Mouse (Mus musculus) right cerebral cortex, adult 2 months (tissue): ENCODE data around the gene Atxn10.

ENCODE experiments used
- DNase-seq, 2 experiments: peaks; one replicate each; pipeline ENCODE4 v3.0.0; 2021 to 2022; ENCODE audit warnings: low spot score in 2 of 2

Atxn10 gene

DNA sequence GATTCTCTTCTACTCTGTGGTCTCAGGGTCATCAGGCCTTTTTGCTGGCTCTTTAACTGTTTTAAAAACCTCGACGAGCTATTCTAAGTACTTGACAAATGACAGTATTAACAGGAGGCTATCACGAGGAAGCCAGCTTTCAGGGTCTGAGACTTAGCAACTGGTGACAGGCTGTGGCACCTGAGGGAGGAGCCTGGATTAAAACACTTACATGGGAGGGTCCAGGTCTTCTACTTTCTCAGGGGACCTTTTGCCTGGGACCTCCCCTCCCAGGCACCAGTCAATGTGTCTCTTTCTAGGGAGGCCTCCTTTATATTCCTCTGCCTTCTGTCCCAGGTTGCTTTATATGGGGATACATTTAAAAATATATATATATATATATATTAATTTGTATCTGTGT is 1.8 kb upstream of the Atxn10 start:
- no peak for DNase-seq

DNA sequence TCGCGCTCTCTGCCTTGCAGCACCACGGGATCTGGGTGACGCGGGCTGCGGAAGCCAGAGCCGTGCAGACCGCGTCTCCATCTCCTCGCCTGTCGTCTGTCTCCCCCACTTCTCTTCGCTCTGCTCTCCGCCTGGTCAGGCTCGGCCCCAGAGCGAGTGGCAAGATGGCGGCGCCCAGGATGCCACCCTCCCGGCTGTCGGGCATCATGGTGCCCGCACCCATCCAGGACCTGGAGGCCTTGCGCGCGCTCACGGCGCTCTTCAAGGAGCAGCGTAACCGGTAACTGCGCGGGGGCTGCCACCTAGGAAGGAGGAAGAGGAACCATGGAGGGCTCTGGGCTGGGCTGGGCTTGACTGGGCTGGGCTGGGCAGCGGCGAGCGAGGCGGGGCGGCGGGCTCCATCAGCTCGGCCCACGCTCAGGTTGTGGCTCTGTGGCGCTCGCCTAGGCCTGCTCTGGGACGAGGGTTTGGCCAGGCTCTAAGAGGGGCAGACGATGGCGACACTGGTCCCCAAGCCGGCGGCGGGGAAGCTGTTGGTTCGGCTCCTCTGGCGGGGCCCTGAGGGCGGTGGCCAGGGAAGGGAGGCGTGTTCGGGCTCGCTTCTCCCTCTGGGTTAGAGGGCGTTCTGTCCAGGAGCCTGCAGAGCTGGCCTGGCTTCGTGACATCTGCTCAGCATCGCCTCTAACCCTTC is 401 bp downstream of the Atxn10 start:
- DNase-seq = peak; percentile 67 to 75

DNA sequence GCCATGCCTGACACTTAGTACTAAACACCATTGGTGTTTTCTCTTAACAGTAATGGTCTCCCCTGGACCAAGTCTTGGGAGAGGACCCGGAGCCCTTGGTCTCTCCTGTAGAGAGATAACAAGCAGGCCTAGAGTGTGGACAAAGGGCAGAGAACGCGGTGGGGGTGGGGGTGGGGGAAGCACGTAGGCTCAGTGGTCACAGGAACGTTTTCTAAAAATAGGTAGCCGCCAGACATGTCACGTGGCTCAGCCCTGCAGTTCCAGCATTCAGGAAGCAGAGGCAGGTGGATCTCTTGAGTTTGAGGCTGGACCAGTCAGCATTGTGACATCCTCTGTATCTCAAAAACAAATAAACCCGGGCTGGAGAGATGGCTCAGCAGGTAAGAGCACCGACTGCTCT is 1.2 kb downstream of the Atxn10 start:
- DNase-seq = no peak

DNA sequence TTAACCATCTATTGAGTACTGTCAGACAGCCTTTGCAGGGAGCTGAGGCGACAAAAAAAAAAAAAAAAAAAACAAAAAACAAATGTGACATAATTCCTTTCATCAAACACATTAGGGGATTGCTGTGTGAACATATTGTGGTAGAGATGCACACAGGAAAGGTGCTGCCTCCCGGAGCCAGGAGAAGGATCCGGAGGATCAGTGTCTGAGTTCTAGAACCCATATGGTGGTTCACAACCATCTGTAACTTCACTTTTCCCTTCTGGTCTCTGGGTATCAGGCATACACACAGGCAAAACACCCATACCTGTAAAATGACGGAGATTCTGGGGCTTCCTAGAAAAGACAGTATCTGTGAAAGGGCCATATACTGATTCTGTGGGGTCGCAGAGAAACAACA is 1.9 kb downstream of the Atxn10 start:
- no peak for DNase-seq

DNA sequence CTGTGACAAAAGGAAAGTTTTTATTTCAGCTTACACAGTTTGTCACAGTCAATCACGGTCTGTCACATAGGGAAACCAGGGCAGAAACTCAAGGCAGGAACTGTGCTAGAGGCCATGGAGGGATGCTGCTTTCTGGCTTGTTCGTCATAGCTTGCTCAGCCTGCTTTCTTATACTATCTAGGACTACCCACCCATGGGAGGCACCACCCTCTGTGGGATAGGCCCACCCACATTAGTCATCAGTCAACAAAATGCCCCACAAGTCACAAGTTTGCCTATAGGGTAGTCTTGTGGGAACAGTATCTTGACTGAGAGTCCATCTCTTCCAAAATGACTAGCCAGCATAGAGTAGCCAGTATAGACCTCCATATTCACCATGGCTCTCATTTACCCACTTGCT is 6.2 kb downstream of the Atxn10 start:
- no peak for DNase-seq

DNA sequence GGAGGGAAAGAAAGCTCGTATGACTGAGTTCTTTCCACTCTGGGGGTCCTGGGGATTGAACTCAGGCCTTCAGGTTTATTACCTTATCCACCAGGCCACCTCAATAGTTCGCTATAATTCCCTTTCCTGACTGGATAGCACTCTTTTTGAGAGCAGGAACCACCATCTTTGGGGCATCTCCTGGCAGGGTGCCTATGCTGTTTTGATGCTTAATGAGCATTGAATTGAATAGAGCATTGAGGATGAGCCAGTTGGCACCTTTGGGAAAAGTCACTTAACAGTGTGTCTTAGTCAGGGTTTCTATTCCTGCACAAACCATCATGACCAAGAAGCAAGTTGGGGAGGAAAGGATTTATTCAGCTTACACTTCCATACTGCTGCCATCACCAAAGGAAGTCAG is 8.6 kb downstream of the Atxn10 start:
- DNase-seq = no peak

DNA sequence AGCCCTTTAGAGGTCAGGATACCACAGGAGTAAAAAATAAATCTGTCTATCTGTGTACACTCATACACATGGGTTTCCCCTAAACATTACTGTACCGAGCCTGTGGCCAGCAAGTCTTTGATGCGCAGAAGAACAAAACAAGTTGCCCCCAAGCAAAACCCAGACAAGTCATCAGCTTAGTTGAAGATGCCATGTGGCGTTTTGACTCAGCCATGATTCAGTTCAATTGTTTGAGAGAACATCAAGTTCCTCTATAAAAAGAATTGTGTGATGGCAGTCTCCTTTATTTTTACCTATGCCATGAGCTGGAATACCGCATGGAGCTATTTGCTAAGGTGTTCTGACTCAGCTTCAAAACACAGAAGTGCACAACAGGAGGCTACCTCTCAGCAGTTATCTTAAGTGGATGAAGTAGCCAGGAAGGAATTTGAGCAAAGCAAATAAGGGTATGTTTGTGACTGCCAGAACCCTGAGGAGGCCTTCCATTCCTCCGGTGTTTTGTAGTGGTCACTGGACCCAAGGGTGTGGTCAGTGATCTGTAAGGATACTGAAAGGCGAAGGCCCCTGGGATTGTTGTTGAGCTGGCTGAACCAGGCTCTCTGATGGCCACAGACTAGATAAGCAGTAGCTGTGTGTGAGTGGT is 11.1 kb downstream of the Atxn10 start:
- DNase-seq = peak in 1 of 2 experiments; percentile 23

DNA sequence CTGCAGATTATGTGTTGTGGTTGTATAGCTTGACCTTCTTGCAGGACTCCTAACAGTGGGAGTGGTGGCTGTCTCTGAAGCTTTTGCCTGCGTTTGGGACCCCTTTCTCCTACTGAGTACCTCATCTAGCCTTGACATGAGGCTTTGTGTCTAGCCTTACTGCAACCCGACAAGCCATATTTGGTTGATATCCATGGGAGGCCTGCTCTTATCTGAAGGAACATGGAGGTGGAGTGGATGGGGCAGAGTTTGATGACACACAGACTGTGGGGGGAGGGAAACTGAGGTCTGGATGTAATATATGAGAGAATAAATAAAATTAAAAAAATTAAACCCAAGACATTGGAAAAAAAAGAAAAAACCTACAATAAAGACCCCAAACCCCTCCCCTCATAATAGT is 14.1 kb downstream of the Atxn10 start:
- no peak for DNase-seq

DNA sequence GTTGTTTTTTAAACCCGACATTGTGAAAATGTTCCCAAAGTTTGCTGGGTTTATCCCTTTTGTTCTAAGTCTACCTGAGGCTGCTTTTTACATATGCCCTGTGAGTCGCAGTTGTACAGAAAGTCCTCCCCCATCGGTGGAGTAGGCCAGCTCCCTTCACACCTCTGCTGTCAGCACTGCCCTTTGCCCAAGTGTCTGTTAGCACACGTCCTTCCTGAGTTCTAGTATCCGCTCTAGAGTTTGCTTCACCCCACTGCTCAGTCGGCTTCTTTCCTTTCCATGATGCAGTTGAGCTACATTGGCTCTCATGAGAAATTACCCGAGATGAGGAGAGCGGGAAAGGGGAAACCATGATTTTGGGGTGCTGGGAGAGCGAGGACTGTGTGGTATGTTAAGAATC is 18.0 kb downstream of the Atxn10 start:
- no peak for DNase-seq

DNA sequence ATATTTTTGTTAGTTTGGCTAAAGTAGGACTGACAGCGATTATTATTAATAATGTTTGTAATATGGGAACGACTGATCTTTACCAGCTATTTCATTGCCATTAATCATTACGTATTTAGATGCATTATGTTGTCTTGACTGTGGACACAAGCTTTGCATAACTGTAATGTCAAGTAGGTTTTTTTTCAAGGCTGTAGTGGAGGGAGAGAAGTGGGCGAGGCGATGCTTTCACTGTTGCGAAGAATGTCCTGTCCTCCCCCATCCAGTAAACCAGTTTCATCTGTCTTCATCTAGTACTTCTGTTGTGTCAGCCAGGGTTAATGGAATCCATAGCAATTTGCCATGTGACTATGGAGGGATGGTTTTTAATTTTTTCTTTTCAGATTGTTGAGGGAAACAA is 20.1 kb downstream of the Atxn10 start:
- DNase-seq = no peak

DNA sequence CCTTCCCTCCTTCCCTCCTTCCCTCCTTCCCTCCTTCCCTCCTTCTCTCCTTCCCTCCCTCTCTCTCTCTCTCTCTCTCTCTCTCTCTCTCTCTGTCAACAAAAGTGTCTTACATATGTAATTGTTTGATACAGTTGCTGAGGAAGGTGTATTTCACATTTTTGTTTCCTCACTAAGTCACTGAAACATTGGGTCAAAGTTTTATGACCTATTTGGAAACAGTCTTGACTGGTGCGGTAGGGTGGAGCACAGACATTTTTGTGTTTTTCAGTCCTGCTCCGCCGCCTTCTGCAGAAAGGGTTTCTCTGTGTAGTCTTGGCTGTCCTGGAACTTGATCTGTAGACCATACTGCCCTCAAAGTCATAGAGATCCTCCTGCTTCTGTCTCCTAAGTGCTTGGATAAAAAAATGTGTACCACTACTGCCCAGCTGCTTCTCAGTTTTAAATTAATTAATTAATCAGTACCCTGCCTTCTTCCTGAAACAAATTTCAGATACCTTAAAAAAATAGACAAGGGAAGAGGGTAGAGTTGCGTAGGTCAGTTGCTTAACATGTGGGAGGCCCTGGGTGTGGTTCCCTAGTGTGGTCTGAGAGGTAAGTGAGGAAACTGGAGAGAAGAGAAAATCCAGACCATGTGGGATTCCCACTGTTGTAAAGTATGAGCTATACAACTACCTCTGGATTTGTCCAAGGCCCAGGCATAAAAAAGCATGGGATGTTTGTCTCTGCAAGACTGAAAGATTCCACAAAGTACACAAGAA is 21.6 kb downstream of the Atxn10 start:
- no peak for DNase-seq

DNA sequence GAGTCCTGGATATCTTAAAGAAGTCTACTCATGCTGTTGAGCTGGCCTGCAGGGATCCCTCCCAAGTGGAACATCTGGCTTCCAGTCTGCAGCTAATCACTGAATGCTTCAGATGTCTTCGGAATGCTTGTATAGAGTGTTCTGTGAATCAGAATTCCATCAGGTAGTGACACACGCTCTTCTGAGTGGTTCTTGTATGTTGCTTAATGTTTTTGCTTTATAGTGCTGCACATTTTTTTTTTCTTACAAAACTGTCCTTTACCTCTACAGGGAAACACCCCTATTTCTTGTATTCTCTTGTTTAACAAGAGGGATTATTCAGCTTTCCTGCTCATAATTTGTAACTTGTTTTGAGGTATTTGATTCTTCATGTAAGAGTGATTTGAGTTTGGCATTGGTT is 23.4 kb downstream of the Atxn10 start:
- DNase-seq = no peak

DNA sequence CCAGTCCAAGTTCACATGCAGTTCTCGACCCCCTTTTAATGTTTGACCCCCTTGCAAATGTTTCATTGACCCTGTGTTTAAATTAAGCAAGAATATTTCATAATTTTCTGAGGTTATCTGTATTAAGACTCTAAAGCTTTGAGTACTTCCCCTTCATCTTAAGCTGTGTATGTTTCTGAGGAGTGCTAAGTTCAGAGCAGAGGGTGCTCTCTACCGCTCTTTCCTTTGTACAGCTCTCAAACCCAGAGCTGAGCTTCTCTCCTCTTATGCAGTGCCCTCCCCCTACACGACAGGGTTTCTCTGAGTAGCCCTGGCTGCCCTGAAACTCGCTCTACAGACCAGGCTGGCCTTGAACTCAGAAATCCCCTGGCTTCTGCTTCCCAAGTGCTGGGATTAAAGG is 23.9 kb downstream of the Atxn10 start:
- DNase-seq = no peak

DNA sequence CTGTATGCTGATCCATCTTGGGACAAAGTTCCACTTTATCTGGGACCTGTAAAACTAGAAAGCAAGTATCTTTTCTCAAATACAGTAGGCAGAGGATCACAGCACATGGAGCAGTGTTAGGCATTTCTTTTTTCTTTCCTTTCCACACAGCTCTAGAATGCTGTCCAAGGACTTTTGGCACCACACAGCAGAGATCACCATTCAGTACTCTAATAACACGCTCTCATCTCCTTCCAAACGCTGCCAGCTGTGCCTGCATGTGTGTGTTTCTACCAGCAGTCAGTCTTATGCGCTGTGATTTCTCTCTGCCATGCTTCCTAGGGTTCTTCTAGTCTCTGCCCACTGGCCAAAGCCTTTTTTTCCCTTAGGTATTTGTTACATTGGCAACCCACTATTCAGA is 28.3 kb downstream of the Atxn10 start:
- DNase-seq = no peak

DNA sequence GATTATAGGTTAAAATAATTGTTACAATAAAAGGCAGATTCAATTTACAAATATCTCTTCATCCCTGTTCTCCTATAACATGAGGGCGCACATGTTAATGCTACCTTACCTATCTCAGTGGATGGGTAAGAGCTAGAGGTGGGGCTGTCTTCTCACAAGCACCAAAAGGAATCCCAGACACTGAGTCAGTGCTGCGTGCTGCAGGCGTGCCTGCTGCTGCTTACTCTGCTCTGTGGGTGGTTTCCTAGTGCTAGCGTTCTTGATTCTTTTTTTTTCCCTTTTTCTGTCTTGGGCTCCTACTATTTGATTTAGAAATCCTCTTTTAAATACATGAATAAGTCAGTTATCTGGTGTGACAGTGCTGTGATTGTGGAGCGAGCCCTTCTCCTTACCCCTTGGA is 30.9 kb downstream of the Atxn10 start:
- peak; percentile 60 to 61 for DNase-seq

DNA sequence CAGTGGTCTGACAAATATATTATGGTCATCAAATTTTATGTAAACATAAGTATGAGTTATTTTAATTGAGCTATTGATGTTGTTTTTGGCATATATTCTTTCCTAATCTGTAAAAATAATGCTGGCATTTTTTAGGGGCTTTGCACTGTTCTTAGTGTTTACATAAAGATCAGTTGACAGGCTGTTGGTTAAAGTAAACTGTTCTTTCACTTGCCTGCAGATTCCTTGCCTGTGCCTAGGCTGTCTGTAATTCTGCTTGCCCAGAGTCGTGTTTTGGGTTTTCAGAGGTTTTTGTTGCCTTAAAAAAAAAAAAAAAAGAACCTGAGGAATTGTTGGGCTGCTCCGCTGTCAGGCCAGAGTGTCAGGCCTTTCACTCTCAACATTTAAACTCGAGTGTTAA is 33.7 kb downstream of the Atxn10 start:
- no peak for DNase-seq

DNA sequence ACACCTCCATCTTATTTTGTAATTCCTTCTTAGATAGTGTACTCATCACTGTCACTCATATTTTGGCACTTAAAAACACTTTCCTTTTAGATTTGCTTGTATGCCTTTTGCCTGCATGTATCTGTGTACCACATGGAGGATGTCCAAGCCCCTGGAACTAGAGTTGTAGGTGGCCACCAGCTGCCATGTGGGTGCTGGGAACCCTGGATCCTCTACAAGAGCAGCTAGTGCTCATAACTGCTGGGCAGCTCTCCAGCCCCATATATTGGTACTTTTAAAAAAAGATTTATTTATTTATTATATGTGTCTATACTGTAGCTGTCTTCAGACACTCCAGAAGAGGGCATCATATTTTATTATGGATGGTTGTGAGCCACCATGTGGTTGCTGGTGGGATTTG is 37.1 kb downstream of the Atxn10 start:
- DNase-seq = peak; percentile 51 to 57

DNA sequence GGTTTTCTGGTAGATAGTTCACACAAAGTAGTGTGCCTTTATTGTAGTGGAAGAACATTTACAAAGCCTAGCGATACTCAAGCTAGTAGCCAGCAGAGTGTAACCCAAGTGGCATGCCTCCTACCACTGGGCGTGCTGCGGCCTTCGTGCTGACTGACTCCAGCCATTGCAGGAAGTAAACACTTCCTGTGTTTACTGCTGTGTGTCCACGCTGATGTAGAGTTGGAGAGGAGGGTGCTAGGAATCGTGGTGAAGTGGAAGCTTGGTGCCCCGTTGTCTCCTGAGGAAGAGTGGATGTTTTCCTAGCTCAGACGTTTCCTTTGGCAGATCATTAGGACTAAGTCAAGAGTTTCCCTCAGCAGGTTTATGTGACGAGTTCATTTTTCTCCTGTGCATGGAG is 47.4 kb downstream of the Atxn10 start:
- DNase-seq = no peak

DNA sequence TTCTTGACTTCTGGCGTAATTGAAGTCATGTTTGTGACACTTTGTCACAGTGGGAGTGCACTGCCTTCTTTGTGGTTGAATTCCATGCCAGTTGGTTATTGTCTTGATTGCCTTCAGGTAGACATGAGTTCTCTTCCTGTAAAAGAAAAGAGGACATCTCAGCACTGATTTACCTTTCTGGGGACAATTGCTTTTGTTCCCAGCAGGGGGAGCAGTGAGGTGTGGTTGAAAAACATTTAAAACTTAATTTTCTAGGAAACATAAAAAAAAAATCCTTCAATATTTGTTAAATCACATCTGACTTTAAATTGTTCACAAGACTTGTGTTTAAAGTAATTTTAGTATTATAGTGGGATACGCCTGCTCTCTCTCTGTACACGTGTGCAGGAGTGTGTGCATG is 52.7 kb downstream of the Atxn10 start:
- DNase-seq = no peak

DNA sequence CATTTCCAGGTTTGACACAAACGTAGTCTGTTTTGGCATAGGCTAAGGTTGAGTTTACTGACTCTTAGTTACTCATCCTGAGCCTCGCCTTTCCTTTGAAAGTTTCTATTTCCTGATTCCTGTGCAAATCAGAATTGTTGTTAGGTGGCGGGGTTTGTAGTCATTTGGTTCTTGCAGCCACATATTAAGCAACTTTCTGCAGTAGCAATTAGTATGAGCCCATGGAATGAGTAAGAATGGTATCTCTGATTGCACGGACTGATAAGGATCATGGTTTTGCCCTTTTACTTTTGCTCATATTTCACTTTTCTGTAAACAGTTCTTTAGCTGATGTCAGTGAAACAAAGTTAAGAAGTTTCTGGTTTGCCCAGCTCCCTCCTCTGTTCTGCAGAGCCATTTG is 53.9 kb downstream of the Atxn10 start:
- no peak for DNase-seq

DNA sequence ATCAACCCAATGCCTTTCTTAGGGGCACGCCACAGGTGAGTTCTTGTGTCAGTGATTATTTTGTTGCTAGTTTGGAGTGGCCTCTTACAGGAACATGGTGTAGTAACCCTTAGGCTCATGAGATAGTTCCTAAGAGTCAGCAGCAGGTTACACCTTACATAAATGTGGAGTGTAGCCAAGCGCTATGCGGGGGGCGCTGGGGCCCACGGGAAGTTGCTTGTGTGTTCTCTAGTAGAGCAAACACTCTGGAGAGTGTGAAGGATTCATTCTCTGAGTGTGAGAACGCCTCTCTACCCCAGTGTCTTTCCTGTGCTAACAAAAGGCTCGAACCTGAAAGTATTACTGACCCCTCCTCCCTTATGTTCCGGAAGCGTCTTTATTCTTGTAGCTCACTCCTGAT is 59.3 kb downstream of the Atxn10 start:
- DNase-seq = no peak

DNA sequence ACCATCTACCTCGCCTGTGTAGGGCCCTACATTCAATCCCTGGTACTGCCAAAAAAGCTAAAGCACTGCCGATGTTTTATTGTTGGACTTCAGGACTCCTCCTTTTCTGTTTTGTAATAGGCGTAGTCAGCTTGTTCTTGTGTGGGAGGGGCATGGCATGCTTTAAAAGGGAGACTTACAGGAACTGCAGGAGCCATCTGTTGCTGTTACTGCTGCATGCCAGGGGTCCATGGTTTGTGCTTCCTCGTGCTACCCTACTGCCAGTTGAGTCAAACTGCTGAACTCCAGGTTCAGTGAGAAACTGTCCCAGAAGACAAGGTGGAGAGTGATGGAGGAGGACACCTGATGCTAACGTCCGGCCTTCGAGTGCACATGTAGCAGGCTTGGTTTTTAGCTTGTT is 65.9 kb downstream of the Atxn10 start:
- peak; percentile 25 to 34 for DNase-seq

DNA sequence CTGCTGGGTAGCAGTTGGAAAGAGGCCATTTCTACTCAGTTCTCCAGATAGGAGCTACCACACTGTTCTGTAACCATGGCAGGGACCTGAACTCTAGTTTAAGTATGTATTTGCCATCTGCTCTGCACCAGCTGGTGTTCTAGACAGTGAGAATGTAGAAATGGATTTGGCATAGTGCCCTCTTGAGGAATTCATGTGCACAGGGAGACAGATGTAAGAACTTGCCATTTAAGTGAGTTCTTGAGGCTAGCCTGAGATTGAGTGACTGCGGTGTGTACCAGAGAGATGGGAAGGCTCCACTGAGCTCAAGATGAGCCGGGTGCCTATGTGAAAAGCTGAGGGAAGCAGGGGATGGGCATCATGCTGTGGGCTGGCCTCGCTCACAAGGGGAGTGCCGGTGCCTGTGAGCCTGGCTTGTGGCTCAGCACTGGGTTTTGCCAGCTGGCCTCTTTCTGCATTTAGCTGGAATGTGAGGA is 67.2 kb downstream of the Atxn10 start:
- peak; percentile 83 to 90 for DNase-seq
